Mouse (Mus musculus): ENCODE measurements around the gene Lpin3.

GRCm38 (mm10) chr2:160874231-160874877 lies 6.1 kb upstream of the Lpin3 start:
- TF ChIP-seq CTCF (IDR thresholded peaks at IDR 0.05; ENCODE audit: control insufficient read depth, insufficient read depth, low read length) (no peak), POLR2A (IDR thresholded peaks at IDR 0.05; ENCODE audit: borderline replicate concordance, control insufficient read depth, low read depth, low read length) (no peak)
